Mouse (Mus musculus): ENCODE data around the gene Mapk1ip1l. TPM values are rescaled to one million over a fixed set of nuclear protein-coding genes. Genes with fewer than 3 reads are reported as not detected.

The Mapk1ip1l gene
- polyA plus RNA-seq, 1 experiment from 2014 or later, result 30.8 TPM

DNA sequence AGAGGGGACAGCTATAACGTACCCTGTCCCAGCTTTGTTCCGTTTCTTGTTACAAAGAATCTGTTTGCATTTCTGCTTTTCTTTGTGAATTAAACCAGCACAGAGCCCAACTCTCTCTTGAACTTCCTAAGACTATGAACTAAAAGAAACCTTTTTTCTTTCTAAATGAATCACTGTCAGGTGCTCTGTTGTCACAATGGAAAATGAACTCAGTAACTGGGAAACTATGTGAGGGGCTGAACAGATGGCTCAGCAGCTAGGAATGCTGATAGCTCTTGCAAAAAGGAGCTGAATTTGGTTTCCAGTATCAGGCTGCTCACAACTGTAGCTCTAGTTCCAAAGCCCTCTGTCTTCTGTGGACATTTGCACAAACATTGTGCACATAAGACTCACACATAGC, 52.9 kb downstream of the Mapk1ip1l start:
- H3K27ac ChIP-seq (ENCODE audit: low read depth, low read length), result no peak overlapping the region
- no peak for ATAC-seq

GRCm38 (mm10) chr14:47352272-47352671, 54.2 kb downstream of the Mapk1ip1l start:
- no peak for TF ChIP-seq CTCF (IDR thresholded peaks at IDR 0.05; ENCODE audit: low read depth)
- ATAC-seq, result no peak
- Histone ChIP-seq H3K4me1 (replicated peaks; ENCODE audit: control insufficient read depth, insufficient read depth, low read length) (0 out of 2 replicates have a peak, but pooled peaks cover 5% of the 10 kb centered on the region), H3K27ac (ENCODE audit: low read depth, low read length) (no peak overlapping the region), H3K4me2 (replicated peaks; ENCODE audit: low read depth) (no peak overlapping the region), H3K4me3 (ENCODE audit: low read depth, low read length) (no peak overlapping the region), H3K9me3 (ENCODE audit: control insufficient read depth) (no peaks in the 10 kb centered on the region), H3K27me3 (replicated peaks; ENCODE audit: control insufficient read depth, insufficient read depth, low read length) (no peaks in the 10 kb centered on the region), H3K36me3 (ENCODE audit: control insufficient read depth, insufficient read depth) (no peaks in the 10 kb centered on the region), H3K9ac (ENCODE audit: low read depth, low read length) (no peak overlapping the region)
- WGBS, result 87% methylated on average over 10 of the region's 10 CpGs

More for the DNA sequence above, 52.9 kb downstream of the Mapk1ip1l start:
- no peak for TF ChIP-seq CTCF (IDR thresholded peaks at IDR 0.05; ENCODE audit: low read depth)
- H3K9me3 ChIP-seq (ENCODE audit: control insufficient read depth), result no peaks in the 10 kb centered on the region
- no peak overlapping the region for H3K4me2 ChIP-seq (replicated peaks; ENCODE audit: low read depth)
- H3K4me3 ChIP-seq (ENCODE audit: low read depth, low read length), result no peak overlapping the region
- H3K9ac ChIP-seq (ENCODE audit: low read depth, low read length), result no peak overlapping the region
- H3K27me3 ChIP-seq (replicated peaks; ENCODE audit: control insufficient read depth, insufficient read depth, low read length), result no peaks in the 10 kb centered on the region
- H3K4me1 ChIP-seq (replicated peaks; ENCODE audit: control insufficient read depth, insufficient read depth, low read length), result 0 out of 2 replicates have a peak, but pooled peaks cover 5% of the 10 kb centered on the region
- 83% methylated on average over 2 of the region's 2 CpGs for WGBS
- H3K36me3 ChIP-seq (ENCODE audit: control insufficient read depth, insufficient read depth), result no peaks in the 10 kb centered on the region

DNA sequence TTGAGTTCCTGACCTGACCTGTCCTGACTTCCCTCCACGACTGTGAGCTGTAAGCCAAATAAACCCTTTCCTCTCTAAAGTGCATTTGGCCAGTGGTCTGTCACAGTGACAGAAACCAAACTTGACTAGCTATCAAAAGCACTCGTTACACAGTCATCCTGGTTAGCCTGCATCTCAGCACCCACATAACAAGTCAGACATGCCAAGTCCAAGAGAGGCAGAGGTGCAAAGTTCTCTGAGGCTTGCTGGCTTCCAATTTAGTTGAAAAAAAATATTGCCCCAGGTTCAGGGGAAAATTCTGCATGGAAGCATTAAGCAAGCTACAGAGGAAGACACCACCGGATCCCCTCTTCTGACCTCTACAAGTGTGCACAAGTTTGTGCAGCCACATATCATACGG, 55.2 kb downstream of the Mapk1ip1l start:
- Histone ChIP-seq H3K4me3 (ENCODE audit: low read depth, low read length) (no peak overlapping the region), H3K4me1 (replicated peaks; ENCODE audit: control insufficient read depth, insufficient read depth, low read length) (0 out of 2 replicates have a peak, but pooled peaks cover 5% of the 10 kb centered on the region), H3K27ac (ENCODE audit: low read depth, low read length) (no peak overlapping the region), H3K36me3 (ENCODE audit: control insufficient read depth, insufficient read depth) (no peaks in the 10 kb centered on the region), H3K9me3 (ENCODE audit: control insufficient read depth) (no peaks in the 10 kb centered on the region), H3K9ac (ENCODE audit: low read depth, low read length) (no peak overlapping the region), H3K4me2 (replicated peaks; ENCODE audit: low read depth) (no peak overlapping the region), H3K27me3 (replicated peaks; ENCODE audit: control insufficient read depth, insufficient read depth, low read length) (no peaks in the 10 kb centered on the region)
- no peak for ATAC-seq
- 69% methylated on average over 4 of the region's 4 CpGs for WGBS
- TF ChIP-seq CTCF (IDR thresholded peaks at IDR 0.05; ENCODE audit: low read depth), result no peak

DNA sequence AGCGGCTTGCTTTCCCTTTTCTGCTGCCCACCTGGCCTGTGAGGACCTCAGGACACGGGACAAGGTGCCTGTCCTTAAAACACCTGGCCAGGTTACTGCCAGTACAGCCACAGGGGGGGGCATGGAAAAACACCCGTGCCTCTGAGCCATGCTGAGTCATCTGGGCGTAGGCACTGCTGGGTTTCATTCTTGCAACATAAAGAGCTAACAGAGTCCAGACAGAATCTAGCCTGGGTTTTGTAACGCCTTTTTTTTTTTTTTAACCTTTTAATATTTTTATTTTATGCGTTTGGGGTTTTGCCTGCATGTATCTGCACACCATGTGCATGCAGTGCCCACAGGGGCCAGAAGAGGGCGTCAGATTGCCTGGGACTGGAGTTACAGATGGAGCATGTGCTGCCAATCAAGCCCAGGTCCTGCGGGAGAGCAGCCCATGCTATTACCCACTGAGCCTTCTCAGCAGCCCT, 56.1 kb downstream of the Mapk1ip1l start:
- TF ChIP-seq CTCF (IDR thresholded peaks at IDR 0.05; ENCODE audit: low read depth), result peak; percentile 63
- 0 out of 2 replicates have a peak overlapping the region, but pooled peaks have one; percentile 9 for H3K4me2 ChIP-seq (replicated peaks; ENCODE audit: low read depth)
- WGBS, result 51% methylated on average over 8 of the region's 8 CpGs
- H3K9me3 ChIP-seq (ENCODE audit: control insufficient read depth), result no peaks in the 10 kb centered on the region
- ATAC-seq, result peak; percentile 76
- H3K27me3 ChIP-seq (replicated peaks; ENCODE audit: control insufficient read depth, insufficient read depth, low read length), result no peaks in the 10 kb centered on the region
- no peak overlapping the region for H3K4me3 ChIP-seq (ENCODE audit: low read depth, low read length)
- H3K9ac ChIP-seq (ENCODE audit: low read depth, low read length), result no peak overlapping the region
- 0 out of 2 replicates have a peak, but pooled peaks cover 5% of the 10 kb centered on the region for H3K4me1 ChIP-seq (replicated peaks; ENCODE audit: control insufficient read depth, insufficient read depth, low read length)
- H3K27ac ChIP-seq (ENCODE audit: low read depth, low read length), result peak overlapping the region; percentile 54
- no peaks in the 10 kb centered on the region for H3K36me3 ChIP-seq (ENCODE audit: control insufficient read depth, insufficient read depth)

- no peak overlapping the region for H3K9ac ChIP-seq (ENCODE audit: low read depth, low read length)
- 0 out of 2 replicates have a peak, but pooled peaks cover 5% of the 10 kb centered on the region for H3K4me1 ChIP-seq (replicated peaks; ENCODE audit: control insufficient read depth, insufficient read depth, low read length)
- no peaks in the 10 kb centered on the region for H3K9me3 ChIP-seq (ENCODE audit: control insufficient read depth)
- H3K36me3 ChIP-seq (ENCODE audit: control insufficient read depth, insufficient read depth), result no peaks in the 10 kb centered on the region
- H3K27me3 ChIP-seq (replicated peaks; ENCODE audit: control insufficient read depth, insufficient read depth, low read length), result no peaks in the 10 kb centered on the region
- TF ChIP-seq CTCF (IDR thresholded peaks at IDR 0.05; ENCODE audit: low read depth), result no peak
- ATAC-seq, result peak; percentile 67
- H3K27ac ChIP-seq (ENCODE audit: low read depth, low read length), result peak overlapping the region; percentile 54; the same call in 1 of the 2 replicates
- 38% methylated on average over 5 of the region's 5 CpGs for WGBS
- H3K4me3 ChIP-seq (ENCODE audit: low read depth, low read length), result no peak overlapping the region
- H3K4me2 ChIP-seq (replicated peaks; ENCODE audit: low read depth), result 0 out of 2 replicates have a peak overlapping the region, but pooled peaks have one; percentile 9
These were observed 56.9 kb downstream of the Mapk1ip1l start for GRCm38 (mm10) chr14:47354948-47355347.

GRCm38 (mm10) chr14:47356622-47357021, 58.6 kb downstream of the Mapk1ip1l start:
- no peaks in the 10 kb centered on the region for H3K36me3 ChIP-seq (ENCODE audit: control insufficient read depth, insufficient read depth)
- no peak overlapping the region for H3K4me3 ChIP-seq (ENCODE audit: low read depth, low read length)
- no peak for TF ChIP-seq CTCF (IDR thresholded peaks at IDR 0.05; ENCODE audit: low read depth)
- H3K4me1 ChIP-seq (replicated peaks; ENCODE audit: control insufficient read depth, insufficient read depth, low read length), result 0 out of 2 replicates have a peak, but pooled peaks cover 5% of the 10 kb centered on the region
- no peak for ATAC-seq
- WGBS, result 76% methylated on average over 3 of the region's 3 CpGs
- no peak overlapping the region for H3K4me2 ChIP-seq (replicated peaks; ENCODE audit: low read depth)
- no peak overlapping the region for H3K9ac ChIP-seq (ENCODE audit: low read depth, low read length)
- H3K27me3 ChIP-seq (replicated peaks; ENCODE audit: control insufficient read depth, insufficient read depth, low read length), result no peaks in the 10 kb centered on the region
- no peaks in the 10 kb centered on the region for H3K9me3 ChIP-seq (ENCODE audit: control insufficient read depth)
- no peak overlapping the region for H3K27ac ChIP-seq (ENCODE audit: low read depth, low read length)
